Mouse (Mus musculus) megakaryocyte, adult 5-6 weeks (primary cell): ENCODE results near the gene Phlpp1. TPM values are rescaled to one million over a fixed set of nuclear protein-coding genes. Genes with fewer than 3 reads are reported as not detected.
A peak's percentile ranks its signal among the peaks of the same experiment; 100 is the strongest.
"Not testable (repeated sequence)": the region's sequence is repeated elsewhere in the genome, so short reads cannot be mapped to it uniquely, and the experiment has no call there.

Experiments used
- ATAC-seq: 2 replicates; pipeline ENCODE4 v1.8.0; 2016; ENCODE audit warnings: mild to moderate bottlenecking, inconsistent platforms; ENCODE audit not compliant: poor library complexity, severe bottlenecking
- total RNA-seq, 2 experiments: library from RNA; stranded (forward) in 1 of 2; stranded (reverse) in 1 of 2; fragments of 153-499, 151-499 nt in 1 of 2; fragments of 221-1000, 200-1000 nt in 1 of 2; gene quantifications; 2 replicates each; pipeline versions ENCODE4 v1.2.3 to v1.2.4; 2015 to 2017

The Phlpp1 gene
- total RNA-seq, 2 experiments from 2014 or later, result 2.6 to 3.8 TPM

DNA sequence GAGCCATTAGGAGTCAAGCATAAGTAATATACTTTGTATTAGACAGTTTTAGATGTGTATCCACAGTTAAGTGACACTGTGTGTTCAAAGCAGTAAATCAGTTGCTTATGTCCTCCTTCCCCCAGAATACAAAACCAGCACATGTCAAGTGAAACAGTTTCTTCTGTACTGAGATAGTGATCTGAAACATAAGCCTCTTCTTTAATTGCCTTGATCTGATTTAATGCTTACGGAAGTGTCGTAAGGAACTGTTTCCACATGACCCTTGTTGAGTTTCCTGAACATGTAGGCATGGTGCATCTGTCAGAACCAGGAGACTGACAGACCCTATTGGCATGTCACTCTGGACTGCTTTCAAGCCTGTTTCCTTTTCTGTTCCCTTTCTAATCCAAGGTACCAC is 118.0 kb downstream of the Phlpp1 start:
- ATAC-seq, result no peak

DNA sequence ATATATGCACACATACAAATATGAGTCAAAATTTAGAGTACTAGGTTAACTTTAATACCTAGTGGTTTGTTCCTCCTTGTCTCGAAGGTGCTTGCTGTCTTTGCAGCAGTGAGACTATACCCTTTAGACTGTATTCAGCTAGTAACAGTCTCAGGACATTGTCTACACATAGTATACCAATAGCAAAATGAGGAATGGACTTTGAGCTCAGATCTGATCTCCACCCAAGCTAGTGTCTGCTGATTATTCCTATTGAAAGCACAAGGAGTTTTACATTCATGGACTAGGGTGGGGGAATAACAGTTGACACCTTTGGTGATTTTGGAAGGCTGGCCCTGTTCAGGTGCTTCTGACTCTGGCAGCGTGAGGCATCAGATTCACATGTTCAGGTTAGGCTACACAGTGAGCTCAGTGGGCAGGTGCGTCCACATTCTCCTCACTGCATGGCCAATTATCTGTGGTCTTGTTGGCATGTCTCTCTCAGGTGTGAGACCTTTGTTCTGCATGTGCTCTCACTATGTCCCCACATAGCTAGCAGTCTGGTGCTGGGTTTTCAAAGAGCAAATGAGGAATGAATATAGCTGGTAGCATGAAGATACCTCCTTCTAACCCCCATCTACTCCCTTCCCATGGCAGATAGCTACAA is 138.0 kb downstream of the Phlpp1 start:
- no peak for ATAC-seq

DNA sequence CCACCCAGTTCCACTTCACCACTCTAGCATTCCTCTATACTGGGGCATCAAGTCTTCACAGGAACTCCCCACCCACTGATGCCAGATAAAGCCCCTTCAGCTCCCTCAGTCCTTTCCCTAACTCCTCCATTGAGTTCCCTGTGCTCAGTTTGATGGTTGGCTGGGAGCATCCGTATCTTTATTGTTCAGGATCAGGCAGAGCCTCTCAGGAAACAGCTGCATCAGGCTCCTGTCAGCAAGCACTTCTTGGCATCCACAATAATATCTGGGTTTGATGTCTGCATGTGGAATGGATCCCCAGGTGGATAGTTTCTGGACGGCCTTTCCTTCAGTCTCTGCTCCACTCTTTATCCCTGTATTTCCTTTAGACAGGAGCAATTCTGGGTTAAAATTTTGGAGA is 138.7 kb downstream of the Phlpp1 start:
- no peak for ATAC-seq

DNA sequence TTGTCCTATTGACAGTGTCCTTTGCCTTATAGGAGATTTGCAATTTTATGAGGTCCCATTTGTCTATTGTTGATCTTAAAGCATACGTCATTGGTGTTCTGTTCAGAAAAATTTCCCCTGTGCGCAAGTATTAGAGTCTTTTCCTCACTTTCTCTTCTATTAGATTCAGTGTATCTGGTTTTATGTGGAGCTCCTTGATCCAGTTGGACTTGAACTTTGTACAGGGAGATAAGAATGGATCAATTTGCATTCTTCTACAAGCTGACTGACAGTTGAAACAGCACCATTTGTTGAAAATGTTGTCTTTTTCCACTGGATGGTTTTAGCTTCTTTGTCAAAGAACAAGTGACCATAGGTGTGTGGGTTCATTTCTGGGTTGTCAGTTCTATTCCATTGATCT is 140.3 kb downstream of the Phlpp1 start:
- ATAC-seq, result not testable (repeated sequence)

GRCm38 (mm10) chr1:106314476-106314875 is 142.9 kb downstream of the Phlpp1 start:
- no peak for ATAC-seq

DNA sequence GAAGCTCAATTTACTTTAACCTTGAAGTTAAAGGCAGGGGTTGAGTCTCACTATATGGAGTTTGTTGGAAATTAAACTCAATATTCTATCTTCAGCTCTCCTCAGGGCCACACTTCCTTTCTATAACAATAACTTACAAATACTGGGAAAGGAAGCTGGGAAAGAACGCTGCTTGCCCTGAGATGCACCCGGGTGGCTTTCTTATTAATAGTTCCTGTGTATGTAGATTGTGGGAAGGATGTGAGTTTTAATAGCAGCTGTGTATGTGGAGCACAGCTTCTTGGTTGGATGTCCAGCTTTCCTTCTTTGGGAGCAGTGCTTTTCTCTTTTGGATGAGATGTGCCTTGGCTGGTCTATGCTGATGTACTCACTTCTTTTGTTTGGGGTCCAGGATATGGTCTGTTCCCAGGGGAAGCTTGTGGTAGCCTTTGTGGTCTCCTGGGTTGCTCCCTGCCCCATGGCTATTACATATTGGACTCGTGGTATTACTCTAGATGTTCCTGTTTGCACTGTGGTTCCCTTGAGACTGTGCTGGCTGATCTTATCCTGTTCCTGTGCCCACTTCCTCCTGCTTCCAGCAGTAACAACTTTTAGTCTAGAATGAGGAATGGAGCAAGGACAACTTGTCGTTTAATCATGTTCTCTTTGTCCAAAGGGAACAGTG is 145.2 kb downstream of the Phlpp1 start:
- ATAC-seq, result peak; percentile 56

- no peak for ATAC-seq
These were observed 146.8 kb downstream of the Phlpp1 start for GRCm38 (mm10) chr1:106318341-106318740.

GRCm38 (mm10) chr1:106320583-106320982 is 149.0 kb downstream of the Phlpp1 start:
- ATAC-seq, result no peak

- ATAC-seq, result peak; percentile 75
These were observed 150.0 kb downstream of the Phlpp1 start for GRCm38 (mm10) chr1:106321432-106322126.

DNA sequence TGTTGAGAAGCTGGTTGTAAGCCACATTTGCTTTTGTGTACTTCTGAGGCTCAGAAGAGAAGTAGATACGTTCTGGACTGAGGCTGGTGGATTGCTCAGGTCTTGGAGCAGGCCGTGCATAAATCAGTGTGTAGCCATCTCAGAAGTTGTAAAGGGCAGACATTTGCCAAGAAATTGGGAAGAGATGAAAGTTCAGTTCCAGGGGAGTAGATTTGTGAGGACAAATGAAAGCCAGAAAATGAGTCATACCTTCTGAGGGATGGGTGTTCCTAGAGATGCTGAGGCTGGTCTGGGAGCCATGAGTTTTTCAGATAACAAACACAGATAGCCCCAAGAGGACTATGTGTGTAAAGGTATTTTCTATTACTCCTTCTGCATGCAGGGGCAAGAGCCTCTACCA is 155.1 kb downstream of the Phlpp1 start:
- ATAC-seq, result no peak

GRCm38 (mm10) chr1:106342100-106342499 is 170.5 kb downstream of the Phlpp1 start:
- ATAC-seq, result no peak

DNA sequence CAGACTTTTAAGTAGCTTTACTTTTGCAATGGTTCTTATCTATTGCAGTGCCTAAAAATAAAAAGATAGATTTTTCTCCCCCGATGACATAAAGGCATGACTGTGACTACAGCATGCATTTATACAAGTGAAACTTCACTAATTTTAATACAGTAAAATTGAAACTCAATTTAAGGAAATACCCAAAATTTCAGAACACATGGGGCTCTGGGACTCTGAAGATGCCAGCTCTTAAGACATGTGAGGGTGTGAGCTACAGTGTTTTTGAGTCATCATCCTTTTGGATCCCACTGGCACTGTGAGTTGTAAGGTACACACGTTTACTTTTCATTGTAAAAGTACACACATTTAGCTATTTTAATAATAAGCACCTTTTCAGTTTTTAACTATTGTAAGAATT is 173.7 kb downstream of the Phlpp1 start:
- peak; percentile 57 for ATAC-seq

- ATAC-seq, result no peak
These were observed 175.2 kb downstream of the Phlpp1 start for GRCm38 (mm10) chr1:106346776-106347175.

- ATAC-seq, result no peak
These were observed 177.6 kb downstream of the Phlpp1 start for GRCm38 (mm10) chr1:106349116-106349515.

GRCm38 (mm10) chr1:106351512-106351911 is 180.0 kb downstream of the Phlpp1 start:
- ATAC-seq, result no peak

DNA sequence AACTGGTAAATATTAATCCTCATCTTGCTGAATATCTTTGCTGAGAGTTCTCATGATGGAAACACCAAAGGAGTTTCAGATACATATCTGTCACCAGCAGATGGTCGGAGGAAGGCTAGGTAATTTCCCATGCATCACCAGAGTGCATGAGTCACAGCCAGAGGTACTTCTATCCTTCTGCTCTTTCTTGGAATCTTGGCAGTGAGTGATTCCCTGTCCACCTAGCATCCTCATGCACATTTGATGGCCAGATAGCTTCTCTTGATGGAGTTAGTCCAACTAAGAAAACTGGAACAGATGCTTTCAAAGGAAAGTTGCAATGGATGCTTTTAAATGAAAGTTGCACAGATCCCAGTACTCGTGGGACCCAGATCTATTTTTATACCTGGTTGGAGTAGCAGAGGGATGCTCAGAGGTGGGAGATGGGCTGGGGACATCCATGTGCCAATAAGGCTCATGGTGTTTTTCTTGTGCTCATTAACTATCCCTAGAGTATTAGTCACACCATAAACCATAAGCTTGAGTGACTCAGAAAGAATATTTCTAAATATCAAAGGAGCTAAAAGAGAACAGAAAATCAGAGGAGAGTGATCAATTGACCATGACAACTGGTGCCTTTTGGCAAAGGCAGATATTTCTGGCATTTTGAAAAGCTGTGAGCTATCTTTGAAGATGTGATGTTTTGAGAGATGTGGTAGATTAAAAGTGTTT is 181.4 kb downstream of the Phlpp1 start:
- ATAC-seq, result no peak

DNA sequence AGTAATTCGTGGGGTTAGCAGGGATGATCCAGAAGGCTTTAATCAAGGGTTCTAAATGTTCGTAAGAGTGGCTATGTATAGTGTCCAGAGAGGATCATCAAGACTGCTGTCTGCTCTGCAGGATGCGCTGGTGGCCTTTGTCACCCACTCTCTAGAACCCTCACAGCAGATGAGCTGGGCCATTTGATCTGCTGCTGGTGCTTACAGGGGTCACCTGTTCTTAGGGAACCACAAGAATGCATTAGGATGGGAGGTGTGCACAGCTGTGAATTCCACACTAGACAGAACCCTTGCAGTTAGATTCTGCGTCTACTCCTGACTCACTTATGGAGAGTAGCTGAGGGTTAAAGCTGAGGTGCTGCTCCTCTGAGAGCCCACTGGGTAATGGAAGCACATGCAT is 182.4 kb downstream of the Phlpp1 start:
- ATAC-seq, result no peak

- no peak for ATAC-seq
These were observed 187.9 kb downstream of the Phlpp1 start for GRCm38 (mm10) chr1:106359474-106359873.

DNA sequence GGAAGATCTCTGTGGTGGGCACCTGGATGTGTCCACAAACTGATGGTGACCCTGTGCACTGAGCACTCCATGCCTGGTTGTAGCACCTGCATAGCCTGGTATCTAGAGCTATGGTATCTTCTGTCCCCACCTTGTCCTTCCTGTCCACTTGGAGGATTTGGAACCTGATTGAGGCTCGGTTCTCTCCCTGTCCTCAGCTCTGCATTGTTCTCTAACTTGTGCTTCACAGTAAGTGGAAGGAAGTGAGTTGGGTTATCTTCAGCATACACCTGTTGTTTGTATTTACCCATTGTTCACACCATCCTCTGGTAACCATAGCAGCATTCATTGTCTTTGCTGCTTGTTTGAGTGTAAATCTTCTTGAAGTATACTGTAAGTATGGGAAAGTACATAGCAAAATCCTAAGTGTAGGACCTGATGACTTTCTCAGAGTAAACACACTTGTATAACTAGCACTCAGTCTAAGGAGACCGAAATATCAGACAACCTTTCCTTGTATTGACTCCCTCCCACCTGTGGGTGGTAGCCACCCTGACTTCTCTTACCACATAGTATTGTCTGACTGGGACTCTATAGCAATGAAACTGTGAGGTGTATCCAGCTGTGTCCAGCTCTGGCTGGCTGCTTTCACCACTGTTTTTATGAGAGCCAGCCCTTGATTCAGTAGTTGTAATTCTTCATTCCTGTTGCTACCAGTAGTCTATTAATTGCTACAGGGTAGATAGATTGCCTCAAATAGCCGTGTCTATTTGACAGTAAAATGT is 191.5 kb downstream of the Phlpp1 start:
- no peak for ATAC-seq

GRCm38 (mm10) chr1:106369330-106369729 is 197.8 kb downstream of the Phlpp1 start:
- no peak for ATAC-seq

DNA sequence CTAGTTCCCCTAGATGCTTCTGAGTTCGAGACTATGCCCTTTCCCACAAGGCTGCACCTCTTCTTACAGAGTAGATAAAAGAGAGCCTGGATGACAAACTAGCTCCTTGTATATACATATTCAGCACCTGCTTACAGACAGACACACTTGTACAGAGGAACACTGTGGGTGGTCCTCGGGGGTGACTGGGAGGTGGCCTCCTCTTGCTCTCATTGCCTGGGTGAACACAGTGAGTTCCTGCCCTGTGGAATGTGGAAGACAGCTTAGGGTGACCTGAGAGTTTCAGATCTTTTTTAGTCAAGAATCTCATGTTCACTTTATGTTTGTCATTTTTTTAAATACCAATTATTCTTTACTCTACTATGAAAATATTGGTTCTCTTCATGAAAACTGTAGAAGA is 200.9 kb downstream of the Phlpp1 start:
- ATAC-seq, result no peak
